Mouse (Mus musculus) hindbrain, embryonic 11.5 days (tissue): Measurements from ENCODE around the gene Rbfox1. TPM values are rescaled to one million over a fixed set of nuclear protein-coding genes. Genes with fewer than 3 reads are reported as not detected.

Experiments
- ATAC-seq: fragments of 200-750 bp; cut with Nextera tagmentation; 2 replicates; pipeline ENCODE4 v1.8.0; 2017; ENCODE audit warnings: mild to moderate bottlenecking, moderate TSS enrichment, moderate library complexity; ENCODE audit not compliant: low FRiP score
- DNase-seq: peaks from one replicate; pipeline ENCODE4 v3.0.0-alpha.2; 2015; ENCODE audit warnings: low spot score
- H3K27ac ChIP-seq: fragments of 300-500 bp; sonication (generic); 2 replicates; pipeline ENCODE4 v1.5.1; 2014; ENCODE audit warnings: mild to moderate bottlenecking, low read depth, low read length
- H3K27me3 ChIP-seq: fragments of 300-500 bp; sonication (generic); 2 replicates; pipeline ENCODE4 v1.6.1; 2014; ENCODE audit warnings: mild to moderate bottlenecking, low read length, moderate library complexity, mixed read lengths; ENCODE audit not compliant: control insufficient read depth, insufficient read depth
- H3K36me3 ChIP-seq: fragments of 300-500 bp; sonication (generic); 2 replicates; pipeline ENCODE4 v1.6.1; 2014; ENCODE audit warnings: mild to moderate bottlenecking, low read length, moderate library complexity, mixed read lengths; ENCODE audit not compliant: control insufficient read depth, insufficient read depth
- H3K4me1 ChIP-seq: fragments of 300-500 bp; sonication (generic); replicated peaks from 2 replicates; pipeline ENCODE4 v1.6.1; 2014; ENCODE audit warnings: low read length, mixed read lengths; ENCODE audit not compliant: control insufficient read depth, insufficient read depth
- H3K4me2 ChIP-seq: fragments of 300-500 bp; sonication (generic); replicated peaks from 2 replicates; pipeline ENCODE4 v1.6.1; 2014; ENCODE audit warnings: mild to moderate bottlenecking, low read depth, low read length
- H3K4me3 ChIP-seq: fragments of 300-500 bp; sonication (generic); 2 replicates; pipeline ENCODE4 v1.5.1; 2014; ENCODE audit warnings: low read depth, low read length
- H3K9ac ChIP-seq: fragments of 300-500 bp; sonication (generic); 2 replicates; pipeline ENCODE4 v1.6.1; 2014; ENCODE audit warnings: low read depth, low read length
- H3K9me3 ChIP-seq: fragments of 300-500 bp; sonication (generic); 2 replicates; pipeline ENCODE4 v1.6.1; 2016; ENCODE audit warnings: low read length; ENCODE audit not compliant: control insufficient read depth
- WGBS: fragments of 180-500 bp; shearing (Covaris S2); extraction: QIAGEN DNeasy Blood & Tissue Kit; methylation state at CpG from one replicate; pipeline ENCODE4 v1.1.7; 2014; 5-methylcytosine and 5-hydroxymethylcytosine counted together
- polyA plus RNA-seq: library from polyadenylated mRNA; unstranded; fragments of >200 nt; fragmentation: Nextera tagmentation; extraction: Ambion mirVana; gene quantifications from 2 replicates; pipeline ENCODE4 v1.2.1, GENCODE M21; 2014

The Rbfox1 gene
- polyA plus RNA-seq, 1 experiment from 2014 or later, result 20.3 TPM

GRCm38 (mm10) chr16:6736566-6736965, 851.4 kb downstream of the Rbfox1 start:
- no peak for ATAC-seq
- Histone ChIP-seq H3K4me2 (no peak overlapping the region), H3K27me3 (no peaks in the 10 kb centered on the region), H3K4me1 (no peaks in the 10 kb centered on the region), H3K9me3 (no peaks in the 10 kb centered on the region), H3K36me3 (no peaks in the 10 kb centered on the region), H3K9ac (no peak overlapping the region), H3K4me3 (no peak overlapping the region), H3K27ac (no peak overlapping the region)
- WGBS, result 88% methylated on average over 2 of the region's 2 CpGs
- no peak for DNase-seq

- no peaks in the 10 kb centered on the region for H3K4me1 ChIP-seq
- no peaks in the 10 kb centered on the region for H3K36me3 ChIP-seq
- no peak overlapping the region for H3K9ac ChIP-seq
- no peak for DNase-seq
- no peak overlapping the region for H3K4me3 ChIP-seq
- WGBS, result 83% methylated on average over 3 of the region's 3 CpGs
- no peaks in the 10 kb centered on the region for H3K9me3 ChIP-seq
- H3K4me2 ChIP-seq, result no peak overlapping the region
- no peaks in the 10 kb centered on the region for H3K27me3 ChIP-seq
- H3K27ac ChIP-seq, result no peak overlapping the region
- ATAC-seq, result no peak
Observed at GRCm38 (mm10) chr16:6736998-6737397, 851.8 kb downstream of the Rbfox1 start.

- no peaks in the 10 kb centered on the region for H3K9me3 ChIP-seq
- H3K27me3 ChIP-seq, result no peaks in the 10 kb centered on the region
- H3K4me1 ChIP-seq, result no peaks in the 10 kb centered on the region
- 86% methylated on average over 2 of the region's 2 CpGs for WGBS
- no peak overlapping the region for H3K4me2 ChIP-seq
- no peak for DNase-seq
- H3K4me3 ChIP-seq, result no peak overlapping the region
- no peaks in the 10 kb centered on the region for H3K36me3 ChIP-seq
- no peak for ATAC-seq
- H3K27ac ChIP-seq, result no peak overlapping the region
- no peak overlapping the region for H3K9ac ChIP-seq
Observed at GRCm38 (mm10) chr16:6746116-6746515, 861.0 kb downstream of the Rbfox1 start.

DNA sequence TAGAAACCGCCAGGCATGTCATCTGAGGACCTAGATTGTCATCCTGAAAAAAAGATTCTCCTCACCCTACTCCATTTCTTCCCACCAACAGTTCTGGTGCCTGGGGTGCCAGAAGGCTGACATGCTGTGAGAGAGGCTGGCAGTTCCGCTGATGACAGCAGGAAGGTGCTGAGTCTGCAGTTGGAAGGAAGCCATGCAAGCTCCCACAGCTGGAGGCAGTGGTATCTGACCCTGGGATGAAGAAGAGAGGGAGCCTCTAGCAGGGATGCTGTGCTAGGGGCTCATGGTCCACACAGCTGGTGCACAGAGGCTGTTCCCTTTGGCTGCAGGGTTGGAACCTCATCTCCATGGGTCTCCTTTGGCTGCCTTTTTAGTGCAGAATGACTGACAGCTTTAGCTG, 865.3 kb downstream of the Rbfox1 start:
- Histone ChIP-seq H3K4me3 (no peak overlapping the region), H3K4me2 (no peak overlapping the region), H3K9ac (no peak overlapping the region), H3K9me3 (no peaks in the 10 kb centered on the region), H3K36me3 (no peaks in the 10 kb centered on the region), H3K4me1 (no peaks in the 10 kb centered on the region), H3K27me3 (no peaks in the 10 kb centered on the region), H3K27ac (no peak overlapping the region)
- WGBS, result 59% methylated on average over 2 of the region's 2 CpGs
- ATAC-seq, result no peak
- no peak for DNase-seq

DNA sequence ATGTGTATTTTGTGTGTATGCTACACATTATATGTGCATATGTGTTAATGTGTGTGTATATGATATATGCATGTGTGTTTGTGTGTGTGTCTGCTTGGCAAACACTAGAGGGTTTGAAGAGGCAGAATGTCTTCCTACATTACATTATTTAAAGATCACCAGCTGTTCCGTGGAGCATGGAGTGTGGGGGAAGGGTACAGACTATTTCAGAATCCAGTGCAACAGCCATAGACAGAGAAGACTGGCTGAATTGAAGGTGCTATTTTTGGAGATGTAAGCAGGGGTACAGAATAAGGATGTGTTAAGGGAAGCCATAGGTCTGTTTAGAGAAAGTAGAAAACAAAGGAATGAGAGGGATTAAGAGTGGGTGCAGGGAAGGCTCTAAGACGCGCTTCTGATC, 869.7 kb downstream of the Rbfox1 start:
- Histone ChIP-seq H3K27ac (no peak overlapping the region), H3K4me1 (no peaks in the 10 kb centered on the region), H3K27me3 (no peaks in the 10 kb centered on the region), H3K9ac (no peak overlapping the region), H3K36me3 (no peaks in the 10 kb centered on the region), H3K4me2 (no peak overlapping the region), H3K4me3 (no peak overlapping the region), H3K9me3 (no peaks in the 10 kb centered on the region)
- DNase-seq, result no peak
- no peak for ATAC-seq
- 82% methylated on average over 3 of the region's 3 CpGs for WGBS

GRCm38 (mm10) chr16:6769495-6770237, 884.5 kb downstream of the Rbfox1 start:
- Histone ChIP-seq H3K36me3 (no peaks in the 10 kb centered on the region), H3K27ac (no peak overlapping the region), H3K9me3 (no peaks in the 10 kb centered on the region), H3K4me3 (no peak overlapping the region), H3K4me2 (no peak overlapping the region), H3K27me3 (no peaks in the 10 kb centered on the region), H3K9ac (no peak overlapping the region), H3K4me1 (no peaks in the 10 kb centered on the region)
- no peak for DNase-seq
- no peak for ATAC-seq
- WGBS, result 82% methylated on average over 14 of the region's 14 CpGs

DNA sequence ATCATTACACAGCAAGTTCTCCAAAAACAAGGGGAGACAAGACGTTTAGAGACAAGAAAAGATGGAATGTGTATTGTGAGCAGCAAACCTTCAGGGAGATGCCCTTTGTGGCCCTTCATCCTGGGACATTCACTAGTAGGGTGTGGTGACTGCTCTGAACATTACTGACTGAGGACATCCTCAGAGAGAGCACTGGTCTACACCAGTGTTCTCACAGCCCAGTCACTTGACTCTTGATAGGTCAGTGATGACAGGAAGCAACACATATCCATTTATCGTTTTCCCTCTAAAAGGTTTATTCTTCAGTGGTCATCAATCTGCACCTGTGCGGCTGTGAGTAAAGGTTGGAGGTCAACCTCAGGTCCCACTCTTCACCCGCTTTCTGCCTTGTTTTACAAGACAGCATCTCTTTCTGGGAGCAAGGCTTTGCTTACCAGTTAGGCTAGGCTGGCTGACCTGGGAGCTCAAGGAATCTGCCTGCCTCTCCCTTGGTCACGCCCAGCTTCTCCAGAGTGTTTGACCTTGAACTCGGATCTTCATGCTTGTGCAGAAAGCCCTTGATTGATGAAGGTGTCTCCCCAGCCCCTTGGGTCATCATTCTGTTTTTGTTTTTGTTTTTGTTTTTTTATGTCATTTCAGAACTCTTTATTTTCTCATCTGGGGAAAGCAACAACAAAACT, 892.5 kb downstream of the Rbfox1 start:
- Histone ChIP-seq H3K9me3 (no peaks in the 10 kb centered on the region), H3K36me3 (no peaks in the 10 kb centered on the region), H3K27ac (no peak overlapping the region), H3K4me2 (no peak overlapping the region), H3K4me1 (no peaks in the 10 kb centered on the region), H3K4me3 (no peak overlapping the region), H3K9ac (no peak overlapping the region), H3K27me3 (no peaks in the 10 kb centered on the region)
- WGBS, result 83% methylated on average over 6 of the region's 6 CpGs
- ATAC-seq (no peak), DNase-seq (no peak)

DNA sequence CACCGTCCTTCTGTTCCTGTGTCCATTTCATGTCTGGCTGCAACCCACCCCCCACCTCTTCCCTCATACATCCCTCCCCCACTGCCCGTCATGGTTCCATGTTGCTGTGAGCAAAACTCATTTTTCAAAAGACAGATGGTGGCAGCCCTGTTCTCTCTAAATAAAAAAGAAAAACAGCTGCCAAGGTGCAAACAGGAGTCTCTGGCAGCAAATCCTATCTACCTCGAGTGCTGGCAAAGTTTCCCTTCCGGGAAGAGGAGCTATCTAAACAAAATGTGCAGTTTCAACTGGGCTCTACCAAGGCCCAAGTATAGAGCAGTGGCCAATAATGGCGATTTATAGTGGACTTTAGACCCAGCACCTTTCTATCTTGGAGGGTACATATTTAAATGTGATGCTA, 899.0 kb downstream of the Rbfox1 start:
- Histone ChIP-seq H3K9me3 (no peaks in the 10 kb centered on the region), H3K27ac (no peak overlapping the region), H3K9ac (no peak overlapping the region), H3K4me3 (no peak overlapping the region), H3K36me3 (no peaks in the 10 kb centered on the region), H3K4me1 (no peaks in the 10 kb centered on the region), H3K4me2 (no peak overlapping the region), H3K27me3 (no peaks in the 10 kb centered on the region)
- ATAC-seq, result no peak
- 74% methylated on average over 5 of the region's 5 CpGs for WGBS
- DNase-seq, result no peak

- 84% methylated on average over 4 of the region's 4 CpGs for WGBS
- ATAC-seq, result no peak
- no peak for DNase-seq
Observed at GRCm38 (mm10) chr16:6785026-6785425, 899.9 kb downstream of the Rbfox1 start.

More at GRCm38 (mm10) chr16:6785026-6785425, 899.9 kb downstream of the Rbfox1 start:
- Histone ChIP-seq H3K4me2 (no peak overlapping the region), H3K9me3 (no peaks in the 10 kb centered on the region), H3K27me3 (no peaks in the 10 kb centered on the region), H3K4me1 (no peaks in the 10 kb centered on the region), H3K36me3 (no peaks in the 10 kb centered on the region), H3K27ac (no peak overlapping the region), H3K4me3 (no peak overlapping the region), H3K9ac (no peak overlapping the region)
